Mouse (Mus musculus) small intestine, adult 2 months (tissue): Measurements from ENCODE around the gene Cadps.

Experiments used
- CTCF ChIP-seq: fragments of 200-500 bp; IDR thresholded peaks from 2 replicates; pipeline ENCODE4 v1.5.1; 2012; ENCODE audit warnings: low read depth, mild to moderate bottlenecking, control low read depth, inconsistent platforms, low read length, moderate library complexity, mixed read lengths; ENCODE audit not compliant: insufficient replicate concordance, insufficient read length; ENCODE audit errors: extremely low read depth
- POLR2A ChIP-seq: fragments of 200-500 bp; IDR thresholded peaks from 2 replicates; pipeline ENCODE4 v1.6.1; 2012; ENCODE audit warnings: low read depth, mild to moderate bottlenecking, control low read depth, inconsistent platforms, low read length, moderate library complexity

DNA sequence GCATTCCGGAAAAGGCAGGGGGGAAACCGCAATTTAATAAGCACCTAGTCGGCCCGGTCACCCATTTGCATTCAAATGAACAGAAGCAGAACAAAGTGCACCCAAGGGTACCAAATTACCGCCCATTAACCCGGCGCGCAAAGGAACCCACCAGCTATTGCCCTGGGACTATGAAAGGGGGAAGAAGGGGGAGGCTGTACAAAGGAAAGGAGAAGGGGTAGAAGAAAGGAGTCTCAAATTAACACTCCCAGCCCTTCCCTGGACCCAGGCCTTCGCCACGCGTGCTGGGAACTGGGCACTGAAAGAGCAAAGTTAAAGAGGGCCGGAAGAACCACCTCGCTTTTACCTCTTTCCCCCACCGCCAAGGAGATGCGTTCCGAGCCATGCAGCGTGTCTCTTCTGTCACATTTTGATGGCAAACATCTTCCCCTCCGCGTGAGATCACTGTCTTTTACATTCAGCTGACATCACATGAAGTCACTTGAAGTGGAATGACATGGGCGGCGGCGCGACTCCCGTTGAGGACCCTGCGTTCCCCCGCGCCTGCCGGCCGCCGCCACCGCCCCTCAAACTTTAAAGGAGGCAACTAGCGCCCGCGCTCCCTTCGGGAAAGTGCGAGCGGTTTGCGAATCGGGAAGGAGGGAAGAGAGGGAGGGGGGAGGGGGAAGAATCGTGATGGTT lies 477.5 kb downstream of the Cadps start:
- no peak for TF ChIP-seq CTCF
- TF ChIP-seq POLR2A = no peak
